Mouse (Mus musculus) neural tube, embryonic 10.5 days (tissue): ENCODE measurements around the gene Map3k13.
"Not testable (repeated sequence)": the region's sequence is repeated elsewhere in the genome, so short reads cannot be mapped to it uniquely, and the experiment has no call there.

Experiments used
- DNase-seq: peaks from one replicate; pipeline ENCODE4 v3.0.0-alpha.2; 2017; ENCODE audit warnings: low spot score; ENCODE audit errors: extremely low spot score

The Map3k13 gene

DNA sequence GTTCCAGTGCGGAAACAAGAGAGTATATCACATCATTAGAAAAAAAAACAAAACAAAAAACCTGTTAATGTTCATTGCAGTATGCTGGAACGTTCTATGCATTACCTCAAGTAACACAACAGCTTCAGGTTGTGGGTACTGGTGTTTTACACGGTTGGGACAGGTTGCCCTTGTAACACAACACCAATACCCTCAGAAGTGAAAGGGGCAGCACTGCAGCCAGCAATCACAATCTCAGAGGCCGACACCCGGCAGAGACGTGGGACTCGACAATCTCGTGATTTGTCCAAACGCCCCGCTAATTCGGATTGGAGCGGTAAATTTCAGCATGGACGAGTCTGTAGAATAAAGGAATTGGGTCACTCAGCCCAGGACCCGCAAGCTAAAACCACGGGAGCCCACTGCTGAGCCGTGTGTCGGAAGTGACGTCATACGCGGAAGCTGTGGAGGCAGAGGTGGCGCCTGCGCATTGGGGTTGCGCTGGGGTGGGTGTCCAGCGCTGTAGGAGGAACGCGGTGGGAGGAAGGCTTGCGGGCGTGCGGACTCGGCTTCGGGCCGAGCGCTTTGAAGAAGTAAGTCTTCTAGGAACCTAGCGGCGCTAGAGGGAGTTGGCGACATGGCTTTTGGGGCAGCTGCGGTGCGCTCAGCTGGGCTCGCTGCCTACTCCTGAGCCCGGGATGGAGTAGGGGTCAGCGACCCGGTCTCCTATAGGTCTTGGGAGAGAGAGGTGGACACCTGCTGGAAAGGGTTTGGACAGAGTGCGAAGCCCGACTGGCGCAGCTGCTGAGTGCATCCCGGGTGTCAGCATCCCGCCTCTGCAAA, at the start of gene Map3k13:
TSS of gene Map3k13 (plus strand) at position 472 of the 822 bp plus-strand sequence.
- DNase-seq = peak; percentile 97

- no peak for DNase-seq
Measured at GRCm38 (mm10) chr16:21758447-21758846, 35.7 kb upstream of the Map3k13 start.

- no peak for DNase-seq
Measured at GRCm38 (mm10) chr16:21768255-21768654, 25.9 kb upstream of the Map3k13 start.

DNA sequence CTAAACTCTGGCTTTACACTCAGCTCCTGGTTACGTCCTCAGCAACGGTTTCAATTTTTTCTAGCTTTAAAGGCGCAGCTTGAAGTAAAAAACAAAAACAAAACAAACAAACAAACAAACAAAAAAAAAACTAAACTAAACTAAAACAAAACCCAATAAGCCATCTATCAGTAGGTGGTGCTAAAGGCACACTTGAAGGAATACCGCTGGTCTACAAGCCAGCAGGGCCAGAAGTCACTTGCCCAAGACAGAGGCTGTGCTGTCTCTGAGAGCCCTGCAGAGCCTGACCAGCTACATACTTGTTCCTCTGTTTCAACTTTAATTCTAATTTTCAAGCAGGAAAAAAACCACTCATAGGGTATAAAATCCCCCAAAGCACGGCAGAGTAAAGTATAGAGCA, 24.5 kb upstream of the Map3k13 start:
- no peak for DNase-seq

DNA sequence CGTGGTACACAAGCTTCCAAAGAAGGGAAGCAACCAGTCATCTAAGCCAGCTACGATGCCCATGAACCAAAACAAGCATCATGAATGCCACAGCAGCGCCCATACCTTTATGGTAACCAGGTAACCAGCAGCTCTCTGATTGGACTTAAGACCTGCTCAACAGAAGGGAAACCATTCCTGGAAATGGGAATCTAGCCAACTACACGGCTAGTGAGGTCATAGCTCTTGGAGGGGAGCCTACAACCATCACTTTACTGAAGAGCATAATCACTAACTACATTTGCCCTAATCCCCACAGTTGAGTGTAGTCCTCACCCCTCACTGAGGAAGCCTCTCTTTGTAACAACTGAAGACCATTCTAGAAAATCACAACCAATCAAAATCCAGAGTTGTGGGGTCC, 19.4 kb upstream of the Map3k13 start:
- no peak for DNase-seq

DNA sequence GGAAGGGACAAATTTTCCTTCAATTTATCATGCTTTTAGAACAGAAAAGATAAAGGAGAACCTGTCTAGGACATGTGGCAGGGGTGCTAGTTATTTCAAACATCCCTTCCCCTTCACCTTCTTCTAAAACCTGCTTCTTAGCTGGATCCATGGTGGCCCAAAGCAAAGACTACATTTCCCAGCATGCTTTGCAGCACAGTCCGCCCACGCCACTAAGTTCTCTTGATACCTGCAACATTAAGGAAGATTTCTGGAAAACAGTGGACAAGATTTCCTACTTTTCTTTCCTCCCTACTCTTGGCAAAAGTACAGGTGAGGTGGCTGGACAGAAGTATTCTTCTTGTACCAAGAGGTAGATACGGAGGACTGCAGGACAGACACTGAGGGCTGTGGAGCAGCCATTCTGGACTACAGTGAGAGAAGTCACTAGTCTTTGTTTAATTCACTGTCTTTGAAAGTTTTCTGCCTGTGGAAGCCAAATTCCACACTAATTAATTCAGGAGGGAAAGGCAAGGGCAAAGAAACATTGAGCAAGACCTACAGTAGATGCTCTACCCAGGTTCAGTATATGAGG, 15.8 kb upstream of the Map3k13 start:
- DNase-seq = peak; percentile 18

- no peak for DNase-seq
Measured at GRCm38 (mm10) chr16:21779149-21779548, 15.0 kb upstream of the Map3k13 start.

DNA sequence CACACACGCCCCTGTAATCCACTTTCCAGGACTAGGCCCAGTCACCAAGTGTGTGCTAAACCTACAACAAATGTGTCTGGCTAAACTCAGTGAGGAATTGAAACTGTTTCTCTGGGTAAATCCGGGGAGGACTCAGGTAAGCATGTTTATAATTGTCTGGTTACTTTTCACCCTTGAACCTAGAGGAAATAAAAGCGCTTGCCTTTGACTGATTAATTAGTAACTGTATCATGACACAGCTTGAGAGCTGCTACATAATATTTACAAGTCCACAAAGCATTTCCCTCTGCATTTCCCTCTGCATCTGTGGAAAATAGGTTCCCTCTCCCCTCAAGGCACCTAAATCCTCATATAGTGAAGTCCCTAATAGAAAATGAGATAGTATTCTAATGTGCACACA, 12.9 kb upstream of the Map3k13 start:
- no peak for DNase-seq

DNA sequence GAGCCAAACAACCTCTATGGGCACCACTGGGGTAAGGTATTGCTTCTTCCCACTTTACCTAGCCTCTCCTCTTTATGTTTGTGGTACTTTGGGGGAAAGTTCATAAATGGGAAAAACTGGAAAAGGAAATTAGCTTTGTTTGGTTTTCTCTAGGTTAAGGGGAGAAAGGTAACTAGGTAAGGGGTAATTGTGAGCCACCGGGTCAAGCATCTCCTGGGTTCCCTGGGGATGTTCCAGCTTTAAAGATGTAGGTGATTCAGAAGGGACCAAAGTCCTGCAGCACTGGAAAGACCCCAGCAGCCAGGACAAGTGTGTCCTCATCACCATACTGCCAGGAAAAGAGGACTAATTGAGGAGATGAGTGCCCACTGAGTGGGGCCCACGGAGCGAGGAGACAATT, 12.3 kb upstream of the Map3k13 start:
- no peak for DNase-seq

DNA sequence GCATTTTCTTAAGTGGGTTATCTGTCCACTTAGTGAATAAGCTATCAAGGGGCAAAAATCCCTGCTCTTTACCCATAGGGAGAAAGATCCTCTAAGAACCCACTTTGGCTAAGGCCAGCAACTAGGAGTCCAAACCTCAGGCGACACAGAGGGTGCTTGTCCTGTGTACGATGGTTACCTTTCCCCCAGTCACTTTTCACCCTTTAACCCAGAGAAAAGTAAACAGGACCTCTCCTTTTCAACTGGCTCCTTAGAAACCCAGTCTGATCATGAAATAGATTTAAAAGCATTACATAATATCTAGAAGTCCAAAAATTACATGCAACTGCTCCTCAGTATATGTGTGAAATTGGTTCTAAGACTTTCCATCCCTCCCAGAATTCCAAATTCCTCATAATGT, 11.3 kb upstream of the Map3k13 start:
- DNase-seq = no peak

DNA sequence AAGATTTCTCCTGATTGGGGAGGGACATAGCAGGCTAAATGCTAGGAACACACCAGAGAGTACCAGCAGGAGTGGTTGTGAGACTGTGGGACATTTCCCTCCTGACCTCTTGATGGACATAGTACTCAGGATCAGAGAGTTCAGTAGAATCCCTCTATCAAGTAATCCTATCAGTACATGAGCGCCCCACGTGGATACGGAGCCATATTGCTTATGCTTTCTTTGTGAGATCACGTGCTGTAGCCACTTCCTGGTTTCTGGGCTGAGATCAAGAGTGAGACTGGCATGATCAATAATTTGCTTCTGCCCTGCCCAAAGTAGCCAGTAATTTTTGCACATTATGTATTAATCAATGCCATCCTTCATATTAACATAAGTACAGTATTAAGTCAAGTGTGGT, 9.1 kb upstream of the Map3k13 start:
- no peak for DNase-seq

- DNase-seq = no peak
Measured at GRCm38 (mm10) chr16:21786317-21786716, 7.8 kb upstream of the Map3k13 start.

- DNase-seq = peak; percentile 60
Measured at GRCm38 (mm10) chr16:21787516-21788353, 6.4 kb upstream of the Map3k13 start, which contains the start of gene Ehhadh. Ehhadh (minus strand) TSS chr16:21787807.

GRCm38 (mm10) chr16:21788581-21788980, 5.6 kb upstream of the Map3k13 start:
- no peak for DNase-seq

DNA sequence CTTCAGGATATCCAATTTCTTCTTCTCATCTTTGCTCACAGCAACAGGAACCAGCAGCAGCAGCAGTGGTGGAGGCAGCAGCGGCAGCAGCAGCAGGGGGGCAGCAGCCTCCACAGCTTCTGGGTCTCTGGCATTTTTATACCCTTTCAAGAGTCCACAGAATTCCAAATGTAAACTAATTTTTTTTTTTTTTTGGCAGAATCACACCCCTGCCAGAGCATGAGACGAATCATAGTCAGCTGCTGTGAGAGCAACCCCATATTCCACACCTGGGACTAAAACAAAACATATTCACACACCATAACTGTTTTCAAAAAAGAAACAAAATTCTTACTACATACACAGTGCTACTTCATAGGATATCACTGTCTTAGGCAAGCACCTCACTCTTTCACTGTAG, 5.0 kb upstream of the Map3k13 start:
- DNase-seq = no peak

GRCm38 (mm10) chr16:21790469-21790868, 3.7 kb upstream of the Map3k13 start:
- DNase-seq = no peak

GRCm38 (mm10) chr16:21791779-21792178, 2.4 kb upstream of the Map3k13 start:
- DNase-seq = no peak

GRCm38 (mm10) chr16:21793080-21793810, 901 bp upstream of the Map3k13 start:
- DNase-seq = not testable (repeated sequence)

DNA sequence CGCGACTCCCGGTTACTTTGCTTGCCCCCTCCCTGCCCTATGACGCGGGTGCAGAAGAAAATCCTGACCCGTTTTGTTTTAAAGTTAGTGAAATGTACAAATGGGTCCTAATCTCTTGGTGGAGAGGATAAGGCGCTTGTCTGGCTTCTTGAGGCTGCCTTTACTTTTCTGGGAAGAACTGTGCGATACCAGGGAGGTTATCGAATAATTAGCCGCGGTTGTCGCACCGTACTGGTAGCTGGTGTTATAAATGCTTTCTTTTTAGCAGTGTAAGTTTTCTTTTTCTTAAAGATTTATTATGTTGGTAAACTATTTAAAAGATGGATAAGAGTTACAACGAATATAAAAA, 525 bp downstream of the Map3k13 start:
- DNase-seq = no peak

DNA sequence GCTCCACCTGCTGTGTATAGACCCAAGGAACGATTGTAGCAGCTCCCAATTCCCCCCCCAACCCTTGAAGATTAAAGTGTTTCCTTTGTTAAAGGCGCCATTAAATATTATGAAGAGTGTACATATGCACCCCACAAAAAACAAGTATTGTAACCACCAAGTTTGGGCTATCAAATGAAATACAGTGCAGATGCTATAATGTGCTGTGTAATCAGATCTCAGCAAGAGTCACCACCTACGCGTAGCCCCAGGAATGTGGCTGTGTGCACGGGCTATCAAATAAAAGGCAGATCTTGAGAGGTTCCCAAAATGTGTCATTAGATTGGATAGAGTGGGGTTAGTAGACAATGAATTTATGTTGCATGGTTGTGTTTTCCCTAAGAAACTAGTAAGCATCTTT, 925 bp downstream of the Map3k13 start:
- DNase-seq = no peak

GRCm38 (mm10) chr16:21804258-21804657, 10.1 kb downstream of the Map3k13 start:
- no peak for DNase-seq
